Mouse (Mus musculus) right cerebral cortex, postnatal 14 days (tissue): ENCODE results near the gene Olfr69.
"Not testable (repeated sequence)": the region's sequence is repeated elsewhere in the genome, so short reads cannot be mapped to it uniquely, and the experiment has no call there.

Source experiments
- DNase-seq: peaks from one replicate; pipeline ENCODE4 v3.0.0; 2022

The Olfr69 gene

DNA sequence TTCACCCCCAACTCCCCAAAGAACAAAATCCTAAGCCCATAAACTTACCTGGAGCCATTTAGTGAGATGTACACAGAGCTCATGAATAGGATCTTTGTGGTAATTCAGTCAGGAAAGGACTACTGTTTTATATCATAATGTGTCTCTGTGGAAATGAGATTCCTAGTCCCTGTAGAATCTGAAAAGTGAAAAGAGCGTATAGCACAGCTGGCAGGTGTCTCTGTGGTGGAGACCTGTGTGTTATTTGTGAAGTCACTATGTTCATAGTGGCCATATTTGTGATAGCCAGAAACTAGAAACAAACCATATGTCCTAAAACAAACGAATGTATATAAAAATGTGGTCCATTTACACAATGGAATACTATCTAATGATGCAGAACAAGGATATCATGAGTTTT, at the start of gene Olfr69:
Olfr69 (minus strand) TSS at position 101 of the 400 bp plus-strand sequence.
- DNase-seq: no peak

DNA sequence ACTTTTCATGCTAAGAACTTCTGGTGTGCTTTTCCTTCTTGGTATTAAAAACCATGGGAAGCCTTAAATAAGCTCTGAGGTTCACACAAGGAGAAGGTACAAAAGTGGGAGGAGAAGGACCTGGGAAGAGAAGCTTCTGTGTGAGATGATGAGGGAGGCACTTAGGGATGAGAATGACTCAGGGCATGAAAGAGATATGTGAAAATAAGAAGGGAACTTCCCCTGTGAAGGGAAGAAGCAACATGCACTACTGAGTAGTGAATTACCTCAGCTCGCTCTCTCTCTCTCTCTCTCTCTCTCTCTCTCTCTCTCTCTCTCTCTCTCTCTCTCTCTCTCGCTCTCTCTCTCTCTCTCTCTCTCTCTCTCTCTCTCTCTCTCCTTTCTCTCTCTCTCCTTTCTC, 43.7 kb upstream of the Olfr69 start:
- DNase-seq: not testable (repeated sequence)

DNA sequence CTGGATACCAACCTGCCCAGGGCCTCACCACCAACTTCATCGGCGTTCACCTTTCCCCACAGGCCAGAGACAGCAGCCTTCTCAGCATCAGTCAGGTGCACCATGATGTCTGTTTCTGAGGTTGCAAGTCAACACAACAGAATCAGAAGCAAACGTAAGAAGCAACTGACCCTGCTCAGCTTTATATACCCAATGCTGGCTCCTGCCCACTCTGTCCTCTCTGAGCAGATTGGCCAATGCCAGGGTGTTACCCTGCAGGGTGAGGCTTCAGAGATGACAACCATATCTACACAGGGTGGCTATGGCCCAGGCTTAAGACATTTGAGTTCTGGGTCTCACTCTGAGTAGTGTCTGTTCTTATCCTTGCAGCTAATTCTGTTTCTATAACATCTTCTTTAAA, 42.4 kb upstream of the Olfr69 start, which contains the start of gene Hbb-bt:
Hbb-bt (minus strand) TSS at position 231 of the 400 bp plus-strand sequence.
- no peak for DNase-seq

DNA sequence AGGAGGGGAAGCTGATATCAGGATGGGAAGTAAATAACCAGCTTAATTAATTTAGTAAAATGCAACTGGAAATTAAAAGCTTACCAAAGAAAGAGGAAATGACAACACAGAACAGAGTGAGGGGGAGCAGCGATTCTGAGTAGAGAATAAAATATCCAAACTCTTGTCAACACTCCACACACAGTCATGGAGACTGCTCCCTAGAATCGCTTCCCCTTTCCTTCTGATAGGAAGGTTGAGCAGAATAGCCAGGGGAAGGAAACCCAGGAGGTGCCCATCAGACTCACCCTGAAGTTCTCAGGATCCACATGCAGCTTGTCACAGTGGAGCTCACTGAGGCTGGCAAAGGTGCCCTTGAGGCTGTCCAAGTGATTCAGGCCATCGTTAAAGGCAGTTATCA, 41.8 kb upstream of the Olfr69 start:
- DNase-seq: not testable (repeated sequence)

DNA sequence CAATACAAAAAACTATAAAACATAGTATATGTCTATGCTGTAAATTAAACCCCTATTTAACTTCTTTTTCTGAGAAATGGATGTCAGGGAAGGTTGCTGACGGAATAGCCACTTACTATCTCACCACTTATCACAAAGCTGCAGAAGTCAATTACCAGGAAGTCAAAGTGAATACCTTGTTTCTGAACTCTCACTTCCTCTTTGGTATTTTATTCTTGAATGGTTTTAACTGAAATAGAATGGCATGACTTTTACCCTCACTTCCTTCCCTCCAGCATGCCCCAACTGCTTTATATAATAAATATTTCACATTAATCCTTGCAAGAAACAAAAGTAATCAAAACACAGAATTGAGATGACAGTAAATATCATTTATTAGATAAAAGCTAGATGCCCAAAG, 40.8 kb upstream of the Olfr69 start:
- DNase-seq: no peak

DNA sequence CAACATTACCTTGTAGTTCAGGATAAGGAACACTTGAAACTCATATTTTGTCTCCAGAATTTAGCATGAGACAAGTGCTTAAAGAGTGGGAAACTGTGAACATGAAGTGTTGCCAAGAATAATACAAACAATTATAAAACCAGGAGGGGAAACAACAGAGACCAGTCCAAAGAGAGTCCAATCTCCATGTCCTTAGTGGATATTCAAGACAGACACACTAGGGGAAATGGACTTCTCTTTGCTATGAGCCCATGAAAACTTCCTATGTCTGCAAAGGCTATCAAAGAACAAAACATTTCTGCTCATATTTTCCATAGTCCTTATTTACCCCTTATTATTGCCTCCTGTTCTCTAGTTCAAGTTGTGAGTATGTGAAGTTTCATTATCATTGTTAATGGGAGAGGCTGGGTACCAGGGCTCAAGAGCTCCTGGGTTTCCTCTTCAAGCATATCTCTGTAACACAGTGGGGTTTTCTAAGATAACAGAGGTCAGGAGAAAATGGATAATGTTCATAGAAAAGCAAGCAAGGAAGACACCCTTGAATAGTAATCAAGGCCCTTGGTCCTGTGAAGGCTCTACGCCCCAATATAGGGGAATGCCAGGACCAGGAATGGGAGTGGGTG, 39.9 kb upstream of the Olfr69 start:
- no peak for DNase-seq

DNA sequence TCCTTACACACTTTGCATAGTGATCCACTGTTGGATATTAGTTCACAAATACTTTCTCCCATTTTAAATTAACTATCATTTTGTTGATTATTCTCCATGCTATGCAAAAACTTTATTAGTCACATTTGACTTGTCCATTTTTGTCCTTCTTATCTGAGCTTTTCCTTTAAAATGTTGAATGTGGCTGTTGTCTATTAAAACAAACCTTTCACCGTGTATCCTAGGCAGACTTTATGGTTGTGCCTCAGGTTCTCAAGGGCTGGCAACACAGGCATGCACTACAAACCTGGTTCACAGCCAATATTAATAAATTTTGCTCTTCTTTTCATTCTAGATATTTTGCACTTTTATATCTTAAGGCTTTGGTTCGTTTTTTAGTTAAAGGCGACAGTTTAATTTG, 39.4 kb upstream of the Olfr69 start:
- no peak for DNase-seq

DNA sequence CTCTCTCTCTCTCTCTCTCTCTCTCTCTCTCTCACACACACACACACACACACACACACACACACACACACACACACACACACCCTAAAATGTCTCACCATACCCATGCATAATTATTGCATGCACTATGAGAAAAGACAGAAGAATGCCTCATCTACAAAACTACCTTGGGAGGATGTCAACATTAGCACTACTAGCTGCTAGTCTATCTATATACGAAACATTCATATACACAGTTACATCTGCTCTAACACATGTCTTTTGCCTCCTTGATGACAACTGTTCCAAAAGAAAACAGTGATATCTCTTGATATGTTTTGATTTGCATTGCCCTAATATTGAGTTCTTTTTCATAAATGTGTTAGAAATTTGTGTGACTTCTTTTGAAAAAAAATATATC, 38.9 kb upstream of the Olfr69 start:
- DNase-seq: no peak

DNA sequence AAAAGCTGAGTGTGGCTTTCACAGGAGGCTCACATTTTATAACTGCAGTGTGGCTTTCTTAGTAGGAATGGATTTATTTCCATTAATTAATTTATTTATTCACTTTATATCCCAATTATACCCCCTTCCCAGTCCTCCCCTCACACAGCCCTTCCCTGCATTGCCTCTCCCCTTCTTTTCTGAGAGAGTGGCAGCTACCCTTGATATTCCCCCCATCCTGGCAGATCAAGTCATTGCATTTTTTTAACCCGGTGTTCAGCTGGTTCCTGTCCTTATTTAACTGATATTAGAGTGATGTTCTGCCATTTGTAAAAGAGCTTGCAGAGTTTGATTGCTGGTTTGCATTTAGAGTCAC, 38.4 kb upstream of the Olfr69 start:
- no peak for DNase-seq

DNA sequence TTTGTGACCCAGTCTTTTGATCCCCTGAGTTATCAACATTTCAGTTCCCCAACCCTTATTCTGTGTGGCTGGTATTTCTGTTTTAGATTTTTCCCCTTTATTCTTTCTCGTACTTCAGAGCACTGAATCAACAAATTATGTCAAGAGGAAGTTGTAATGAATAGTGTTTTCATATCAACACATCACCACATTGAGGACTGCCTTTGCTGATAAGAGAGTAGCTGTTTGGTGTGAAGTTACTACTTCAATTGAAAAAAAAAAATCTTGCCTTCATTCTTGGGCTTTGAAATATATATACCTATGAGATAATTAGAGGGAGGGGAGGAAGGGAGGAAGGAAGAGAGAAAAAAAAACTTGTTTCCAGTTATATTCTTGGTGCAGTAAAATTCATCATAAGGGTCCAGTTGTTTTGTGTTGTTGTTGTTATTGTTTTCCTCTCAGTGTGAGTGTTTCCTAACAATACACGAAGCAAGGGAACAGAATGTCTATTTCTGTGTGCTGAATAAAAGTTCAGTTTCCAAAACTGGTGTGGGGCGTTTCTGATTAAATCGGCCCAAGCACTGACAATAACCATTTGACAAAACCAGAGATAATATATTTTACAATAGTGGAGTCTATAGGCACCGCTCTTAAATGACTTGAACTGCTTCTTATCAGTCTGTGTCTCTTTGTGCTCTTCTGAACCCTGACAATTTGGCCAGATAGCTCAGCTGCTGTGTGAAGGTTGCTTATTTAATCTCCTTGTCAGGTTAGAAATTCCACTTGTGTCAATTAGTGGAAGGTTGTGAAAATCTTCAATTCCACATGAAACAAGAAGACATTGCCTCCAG, 37.8 kb upstream of the Olfr69 start:
- DNase-seq: no peak

DNA sequence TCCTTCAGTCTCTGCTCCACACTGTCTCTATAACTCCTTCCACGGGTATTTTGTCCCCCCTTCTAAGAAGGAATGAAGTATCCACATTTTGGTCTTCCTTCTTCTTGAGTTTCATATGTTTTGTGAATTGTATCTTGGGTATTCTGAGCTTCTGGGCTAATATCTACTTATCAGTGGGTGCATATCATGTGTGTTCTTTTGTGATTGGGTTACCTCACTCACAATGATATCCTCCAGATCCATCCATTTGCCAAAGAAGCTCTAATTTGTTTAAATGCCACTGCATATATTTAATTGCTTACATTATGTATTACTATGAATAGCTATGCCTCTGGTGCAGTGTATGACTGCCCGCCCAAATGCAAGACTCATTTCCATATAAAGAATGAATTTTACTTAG, 36.7 kb upstream of the Olfr69 start:
- not testable (repeated sequence) for DNase-seq

DNA sequence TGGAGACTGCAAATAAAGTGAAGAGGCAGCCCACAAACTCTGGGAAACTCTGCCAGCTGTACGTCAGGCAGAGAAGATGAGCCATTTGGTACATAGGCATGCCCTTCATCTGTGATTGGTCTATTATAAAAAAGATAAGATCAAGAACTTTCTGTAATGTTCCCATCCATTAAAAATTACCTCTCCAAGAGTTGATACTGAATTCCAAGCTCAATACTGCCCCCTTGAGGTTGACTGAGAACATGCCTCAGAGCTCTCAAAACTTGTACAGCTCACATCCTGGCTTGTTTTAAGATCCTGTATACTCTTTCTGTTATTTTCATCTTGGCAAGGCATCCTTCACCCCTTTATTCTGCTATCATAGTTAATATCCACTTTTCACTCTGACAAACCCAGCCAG, 35.5 kb upstream of the Olfr69 start:
- no peak for DNase-seq

DNA sequence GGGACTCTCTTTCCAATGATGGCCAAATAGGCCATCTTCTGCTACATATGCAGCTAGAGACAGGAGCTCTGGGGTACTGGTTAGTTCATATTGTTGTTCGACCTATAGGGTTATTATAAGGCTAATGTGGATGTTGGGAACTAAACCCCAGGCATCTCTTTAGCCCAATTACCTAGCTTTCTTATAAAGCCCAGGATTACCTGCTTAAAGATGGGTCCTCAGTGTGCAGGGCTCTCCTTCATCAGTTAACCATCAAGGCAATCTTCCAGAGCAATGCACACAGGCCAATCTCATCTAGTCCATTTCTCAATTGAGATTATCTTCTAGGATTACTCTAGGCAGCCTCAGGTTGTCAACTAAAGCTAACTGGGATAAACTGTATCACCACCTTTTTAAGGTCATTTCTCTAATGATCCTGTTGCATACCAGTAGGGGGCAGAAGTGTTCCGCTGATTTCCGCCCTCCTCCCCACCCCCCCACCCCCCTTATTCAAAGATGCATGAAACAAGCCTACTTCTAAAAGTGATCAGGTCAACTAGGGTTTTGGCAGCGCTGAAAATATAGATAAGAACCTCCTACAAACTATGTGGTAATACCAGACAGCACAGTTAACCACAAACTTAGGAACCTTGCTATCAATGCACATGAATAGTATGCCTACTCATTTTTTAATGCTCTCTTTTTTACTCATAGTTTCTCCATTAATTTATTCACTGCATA, 21.4 kb upstream of the Olfr69 start:
- no peak for DNase-seq

DNA sequence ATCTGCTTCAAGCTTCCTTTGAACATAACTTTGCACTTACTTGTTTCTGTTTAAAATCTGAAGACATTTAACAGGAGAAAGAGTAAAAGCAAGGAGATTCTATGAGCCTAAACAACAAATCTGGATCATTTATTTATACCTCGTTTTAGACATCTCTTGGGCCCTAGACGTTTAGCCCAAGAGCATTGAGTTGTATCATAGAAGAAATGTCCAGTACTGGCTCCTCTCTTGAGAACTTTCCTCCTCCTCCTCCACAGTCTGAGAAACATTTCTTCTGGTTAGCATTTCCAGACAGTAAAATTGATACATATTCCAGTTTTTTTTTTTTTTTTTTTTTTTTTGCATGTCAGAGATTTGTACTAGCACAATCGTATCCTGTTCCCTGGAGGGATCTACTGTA, 20.3 kb upstream of the Olfr69 start, which contains the start of gene Olfr67:
Olfr67 (minus strand) TSS at position 101 of the 400 bp plus-strand sequence.
- no peak for DNase-seq

DNA sequence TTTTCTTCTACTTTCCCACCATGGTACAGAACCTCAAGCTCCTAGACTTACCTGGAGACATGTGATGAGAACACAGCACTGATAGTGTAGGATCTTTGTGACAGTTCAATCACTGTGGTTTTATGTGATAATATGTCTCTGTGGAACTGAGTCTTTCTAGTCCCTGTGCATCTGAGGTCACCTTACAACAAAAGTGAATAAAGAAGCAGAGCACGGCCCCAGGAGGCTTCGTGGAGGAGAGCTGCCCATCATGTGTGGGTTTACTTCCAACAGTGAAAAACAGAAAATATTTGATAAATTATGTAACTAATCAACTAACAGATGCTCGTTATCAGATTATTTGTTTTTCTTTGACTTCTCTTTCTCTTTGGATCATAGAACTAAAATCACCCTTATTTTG, 8.2 kb upstream of the Olfr69 start, which contains the start of gene Olfr68:
Olfr68 (minus strand) TSS at position 101 of the 400 bp plus-strand sequence.
- DNase-seq: no peak

DNA sequence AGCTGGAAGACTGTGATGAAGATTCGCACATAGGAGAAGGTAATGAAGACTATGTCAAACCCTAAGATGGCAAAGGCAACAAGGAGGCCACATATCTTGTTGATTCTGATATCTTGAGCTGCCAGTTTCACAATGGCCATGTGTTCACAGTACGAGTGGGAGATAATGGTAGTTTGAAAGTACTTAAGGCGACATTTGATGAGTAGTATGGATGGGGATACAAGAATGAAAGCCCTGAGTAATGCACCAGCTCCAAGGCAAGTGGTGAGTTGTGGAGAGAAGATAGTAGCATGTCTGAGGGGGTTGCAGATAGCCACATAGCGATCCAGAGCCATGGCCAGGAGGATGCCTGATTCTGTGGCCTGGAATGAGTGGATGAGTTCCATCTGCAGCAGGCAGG, 6.3 kb upstream of the Olfr69 start:
- DNase-seq: not testable (repeated sequence)

DNA sequence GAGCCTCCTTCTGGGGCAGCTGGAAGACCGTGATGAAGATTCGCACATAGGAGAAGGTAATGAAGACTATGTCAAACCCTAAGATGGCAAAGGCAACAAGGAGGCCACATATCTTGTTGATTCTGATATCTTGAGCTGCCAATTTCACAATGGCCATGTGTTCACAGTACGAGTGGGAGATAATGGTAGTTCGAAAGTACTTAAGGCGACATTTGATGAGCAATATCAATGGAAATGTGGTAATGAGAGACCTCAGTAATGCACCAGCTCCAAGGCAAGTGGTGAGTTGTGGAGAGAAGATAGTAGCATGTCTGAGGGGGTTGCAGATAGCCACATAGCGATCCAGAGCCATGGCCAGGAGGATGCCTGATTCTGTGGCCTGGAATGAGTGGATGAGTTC, 3.7 kb downstream of the Olfr69 start:
- DNase-seq: not testable (repeated sequence)

DNA sequence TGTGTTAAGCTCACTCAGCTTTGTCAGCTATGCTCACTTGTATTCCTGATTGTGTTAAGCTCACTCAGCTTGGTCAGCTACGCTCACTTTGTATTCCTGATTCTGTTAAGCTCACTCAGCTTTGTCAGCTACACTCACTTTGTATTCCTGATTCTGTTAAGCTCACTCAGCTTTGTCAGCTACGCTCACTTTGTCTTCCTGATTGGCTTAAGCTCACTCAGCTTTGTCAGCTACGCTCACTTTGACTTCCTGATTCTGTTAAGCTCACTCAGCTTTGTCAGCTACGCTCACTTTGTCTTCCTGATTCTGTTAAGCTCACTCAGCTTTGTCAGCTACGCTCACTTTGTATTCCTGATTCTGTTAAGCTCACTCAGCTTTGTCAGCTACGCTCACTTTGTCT, 9.2 kb downstream of the Olfr69 start:
- not testable (repeated sequence) for DNase-seq

DNA sequence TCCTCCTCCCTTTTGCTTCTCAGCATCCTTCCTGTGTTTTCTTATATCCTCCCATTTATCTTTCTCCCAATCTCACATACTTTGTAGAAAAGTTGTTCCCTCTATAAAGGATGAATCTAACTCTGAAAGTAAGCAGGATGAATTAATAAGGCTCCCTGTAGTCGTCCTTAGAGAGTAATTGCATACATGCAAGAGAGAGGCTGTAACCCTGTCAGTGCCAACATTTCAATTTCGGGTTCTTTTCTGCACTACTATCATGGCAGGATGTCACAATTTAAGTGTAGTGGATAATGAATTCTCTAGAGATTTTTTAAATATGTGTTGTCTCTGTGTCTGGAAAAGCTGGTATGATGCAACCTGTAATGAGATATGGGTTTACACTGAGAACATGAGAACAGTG, 14.2 kb downstream of the Olfr69 start, which contains the start of gene Olfr630:
Olfr630 (minus strand) TSS at position 101 of the 400 bp plus-strand sequence.
- DNase-seq: no peak

DNA sequence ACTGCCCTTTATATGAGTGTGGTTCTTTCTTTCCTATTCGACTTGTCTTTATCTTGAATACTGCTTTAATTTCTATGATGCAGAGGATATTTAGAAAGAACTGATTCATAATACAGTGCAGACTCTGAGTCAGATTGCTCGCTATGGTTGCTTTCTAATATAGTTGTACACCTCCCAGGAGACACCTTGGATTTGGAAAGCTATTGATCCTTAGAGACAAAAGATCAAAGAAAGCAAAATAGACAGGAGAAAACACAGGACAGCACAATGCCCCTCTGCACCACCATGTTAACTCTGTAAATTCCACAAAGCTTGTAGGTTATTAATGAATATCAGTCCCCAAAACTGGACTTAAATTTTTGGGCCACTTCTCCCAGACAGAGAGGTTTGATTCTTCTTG, 26.6 kb downstream of the Olfr69 start, which contains the start of gene Olfr629:
Olfr629 (minus strand) TSS at position 101 of the 400 bp plus-strand sequence.
- DNase-seq: no peak

DNA sequence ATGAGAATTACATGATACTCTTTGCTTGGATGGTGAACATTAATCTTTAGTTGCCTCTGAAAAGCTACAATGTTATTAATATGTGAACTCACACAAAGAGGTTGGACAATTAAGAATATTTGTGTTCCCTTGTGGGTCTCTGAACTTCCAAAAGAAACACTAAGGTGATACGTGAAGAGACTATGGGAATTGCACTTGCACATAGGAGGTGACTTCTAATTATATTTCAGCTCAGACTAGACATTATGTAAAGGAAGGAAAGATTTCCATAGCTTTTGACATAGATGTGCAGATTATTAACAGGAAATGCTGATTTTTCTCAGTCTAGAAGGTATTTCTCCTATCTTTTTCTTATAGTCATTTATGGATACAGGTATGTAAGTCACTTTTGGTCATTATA, 41.3 kb downstream of the Olfr69 start, which contains the start of gene Olfr628:
Olfr628 (plus strand) TSS at position 301 of the 400 bp plus-strand sequence.
- DNase-seq: no peak

DNA sequence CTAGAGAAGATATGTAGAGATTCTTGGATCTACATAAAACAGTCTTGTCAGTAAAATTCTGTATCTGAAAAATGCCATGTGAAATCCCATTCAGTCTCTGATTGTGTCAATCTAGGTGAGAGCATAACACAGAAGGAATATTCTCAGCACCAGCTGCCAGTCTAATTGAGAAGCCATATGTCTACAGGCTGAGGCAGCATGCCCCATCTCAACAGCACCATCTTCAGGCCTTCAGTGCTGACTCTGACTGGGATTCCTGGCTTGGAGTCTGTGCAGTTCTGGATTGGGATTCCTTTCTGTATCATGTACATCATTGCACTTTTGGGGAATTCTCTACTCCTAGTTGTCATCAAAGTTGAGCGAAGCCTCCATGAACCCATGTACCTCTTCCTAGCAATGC, 55.0 kb downstream of the Olfr69 start:
- not testable (repeated sequence) for DNase-seq
